Mouse (Mus musculus): Measurements from ENCODE around the gene Ppp1r1c. TPM values are rescaled to one million over a fixed set of nuclear protein-coding genes. Genes with fewer than 3 reads are reported as not detected.

Ppp1r1c gene
- polyA plus RNA-seq, 1 experiment = not detected

DNA sequence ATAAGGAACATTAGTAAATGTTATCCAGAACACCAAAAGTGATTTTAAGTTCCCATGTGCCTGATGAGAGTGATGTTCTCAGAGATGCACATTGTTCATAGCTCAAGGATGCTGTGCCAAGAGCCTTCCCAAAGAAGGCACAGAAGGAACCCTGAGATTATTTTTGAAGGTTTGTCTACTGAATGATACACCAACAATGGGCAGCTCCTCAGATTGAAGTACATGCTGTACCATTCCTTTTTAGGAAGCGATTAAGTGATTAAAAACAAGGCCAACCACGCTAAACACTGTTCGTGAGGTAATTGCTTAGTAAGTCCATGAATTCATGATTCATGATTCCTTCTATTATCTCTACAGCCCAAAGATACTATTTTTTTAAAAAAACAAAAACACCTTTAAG, 32.3 kb upstream of the Ppp1r1c start:
- Histone ChIP-seq H3K27ac (ENCODE audit: insufficient read depth, low read length) (no peak overlapping the region), H3K4me1 (ENCODE audit: control insufficient read depth, insufficient read depth, low read length) (no peaks in the 10 kb centered on the region), H3K9me3 (replicated peaks; ENCODE audit: control insufficient read depth, insufficient read depth, low read length, poor library complexity, severe bottlenecking) (no peaks in the 10 kb centered on the region), H3K36me3 (ENCODE audit: control insufficient read depth, insufficient read depth, low read length, poor library complexity, severe bottlenecking) (0 out of 2 replicates have a peak, but pooled peaks cover 3% of the 10 kb centered on the region), H3K4me3 (ENCODE audit: low read depth, low read length) (no peak overlapping the region), H3K9ac (ENCODE audit: low read depth, poor library complexity, severe bottlenecking) (no peak overlapping the region), H3K27me3 (ENCODE audit: control insufficient read depth, insufficient read depth, low read length, poor library complexity, severe bottlenecking) (no peaks in the 10 kb centered on the region)
- TF ChIP-seq CTCF (IDR thresholded peaks at IDR 0.05; ENCODE audit: low read depth, low read length) = no peak
- no peak for TF ChIP-seq EP300 (IDR thresholded peaks at IDR 0.05; ENCODE audit: insufficient read depth, low read depth, low read length)
- no peak for TF ChIP-seq POLR2A (IDR thresholded peaks at IDR 0.05; ENCODE audit: insufficient read depth, low read length)

DNA sequence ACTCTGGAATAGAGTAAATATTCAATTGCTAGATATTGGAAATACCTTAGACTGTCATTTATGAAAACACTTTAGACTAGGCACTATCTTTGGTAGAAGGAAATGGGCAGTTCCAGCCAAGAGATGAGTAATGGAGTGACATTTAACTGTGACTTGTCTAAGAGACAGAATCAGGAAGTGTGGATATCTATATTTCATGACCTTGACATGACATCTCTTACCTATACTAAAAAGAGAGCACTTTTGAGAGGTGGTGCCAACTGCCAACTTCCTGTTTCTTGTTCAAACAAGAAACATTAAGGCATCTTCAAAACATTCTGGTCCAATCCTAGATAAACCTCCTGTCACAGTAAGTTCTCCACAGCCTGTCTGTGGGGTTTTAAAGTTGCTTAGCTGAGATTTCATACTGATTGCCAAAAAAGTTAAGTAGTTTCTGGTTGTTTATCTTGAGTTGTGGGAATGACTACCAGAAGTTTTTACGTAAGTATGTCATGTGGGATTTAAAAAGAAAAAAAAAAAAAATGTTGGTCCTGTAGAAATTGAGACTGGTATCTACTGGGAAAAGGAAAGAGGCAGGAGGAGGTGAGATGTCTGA, 29.8 kb upstream of the Ppp1r1c start:
- Histone ChIP-seq H3K9me3 (replicated peaks; ENCODE audit: control insufficient read depth, insufficient read depth, low read length, poor library complexity, severe bottlenecking) (no peaks in the 10 kb centered on the region), H3K27ac (ENCODE audit: insufficient read depth, low read length) (no peak overlapping the region), H3K27me3 (ENCODE audit: control insufficient read depth, insufficient read depth, low read length, poor library complexity, severe bottlenecking) (no peaks in the 10 kb centered on the region), H3K4me3 (ENCODE audit: low read depth, low read length) (no peak overlapping the region), H3K4me1 (ENCODE audit: control insufficient read depth, insufficient read depth, low read length) (no peaks in the 10 kb centered on the region), H3K36me3 (ENCODE audit: control insufficient read depth, insufficient read depth, low read length, poor library complexity, severe bottlenecking) (no peaks in the 10 kb centered on the region), H3K9ac (ENCODE audit: low read depth, poor library complexity, severe bottlenecking) (no peak overlapping the region)
- no peak for TF ChIP-seq POLR2A (IDR thresholded peaks at IDR 0.05; ENCODE audit: insufficient read depth, low read length)

DNA sequence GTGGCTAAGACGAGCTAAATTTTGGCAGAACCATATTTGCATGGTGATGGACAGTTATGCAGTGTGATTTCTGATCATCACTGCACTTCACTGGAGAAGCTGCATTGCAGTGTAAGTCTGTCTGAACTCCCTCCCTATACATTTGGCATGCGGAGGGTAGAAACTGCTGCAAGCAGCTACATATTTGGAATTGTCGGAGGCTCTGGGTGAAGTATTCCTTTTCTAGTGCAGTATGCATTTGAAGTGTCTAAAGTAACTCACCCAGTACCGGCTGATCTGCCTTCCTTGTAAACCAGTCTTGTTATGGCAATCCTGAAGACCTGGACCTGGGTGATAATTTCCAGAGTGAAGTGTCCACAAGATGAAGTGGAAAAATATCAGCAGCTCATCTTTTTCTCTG, 25.9 kb upstream of the Ppp1r1c start:
- Histone ChIP-seq H3K9ac (ENCODE audit: low read depth, poor library complexity, severe bottlenecking) (no peak overlapping the region), H3K27ac (ENCODE audit: insufficient read depth, low read length) (no peak overlapping the region), H3K4me3 (ENCODE audit: low read depth, low read length) (no peak overlapping the region), H3K4me1 (ENCODE audit: control insufficient read depth, insufficient read depth, low read length) (no peaks in the 10 kb centered on the region), H3K27me3 (ENCODE audit: control insufficient read depth, insufficient read depth, low read length, poor library complexity, severe bottlenecking) (no peaks in the 10 kb centered on the region), H3K9me3 (replicated peaks; ENCODE audit: control insufficient read depth, insufficient read depth, low read length, poor library complexity, severe bottlenecking) (no peaks in the 10 kb centered on the region), H3K36me3 (ENCODE audit: control insufficient read depth, insufficient read depth, low read length, poor library complexity, severe bottlenecking) (no peaks in the 10 kb centered on the region)
- TF ChIP-seq CTCF (IDR thresholded peaks at IDR 0.05; ENCODE audit: low read depth, low read length) (no peak), POLR2A (IDR thresholded peaks at IDR 0.05; ENCODE audit: insufficient read depth, low read length) (no peak), EP300 (IDR thresholded peaks at IDR 0.05; ENCODE audit: insufficient read depth, low read depth, low read length) (no peak)

- no peak overlapping the region for H3K9ac ChIP-seq (ENCODE audit: low read depth, poor library complexity, severe bottlenecking)
- no peaks in the 10 kb centered on the region for H3K27me3 ChIP-seq (ENCODE audit: control insufficient read depth, insufficient read depth, low read length, poor library complexity, severe bottlenecking)
- no peaks in the 10 kb centered on the region for H3K36me3 ChIP-seq (ENCODE audit: control insufficient read depth, insufficient read depth, low read length, poor library complexity, severe bottlenecking)
- no peak for TF ChIP-seq CTCF (IDR thresholded peaks at IDR 0.05; ENCODE audit: low read depth, low read length)
- TF ChIP-seq EP300 (IDR thresholded peaks at IDR 0.05; ENCODE audit: insufficient read depth, low read depth, low read length) = no peak
- TF ChIP-seq POLR2A (IDR thresholded peaks at IDR 0.05; ENCODE audit: insufficient read depth, low read length) = no peak
- no peaks in the 10 kb centered on the region for H3K4me1 ChIP-seq (ENCODE audit: control insufficient read depth, insufficient read depth, low read length)
- H3K9me3 ChIP-seq (replicated peaks; ENCODE audit: control insufficient read depth, insufficient read depth, low read length, poor library complexity, severe bottlenecking) = no peaks in the 10 kb centered on the region
- H3K27ac ChIP-seq (ENCODE audit: insufficient read depth, low read length) = no peak overlapping the region
- no peak overlapping the region for H3K4me3 ChIP-seq (ENCODE audit: low read depth, low read length)
Measured at GRCm38 (mm10) chr2:79683258-79683657, 24.3 kb upstream of the Ppp1r1c start.

- Histone ChIP-seq H3K9me3 (replicated peaks; ENCODE audit: control insufficient read depth, insufficient read depth, low read length, poor library complexity, severe bottlenecking) (no peaks in the 10 kb centered on the region), H3K27ac (ENCODE audit: insufficient read depth, low read length) (no peak overlapping the region), H3K36me3 (ENCODE audit: control insufficient read depth, insufficient read depth, low read length, poor library complexity, severe bottlenecking) (no peaks in the 10 kb centered on the region), H3K4me3 (ENCODE audit: low read depth, low read length) (no peak overlapping the region), H3K4me1 (ENCODE audit: control insufficient read depth, insufficient read depth, low read length) (no peaks in the 10 kb centered on the region), H3K9ac (ENCODE audit: low read depth, poor library complexity, severe bottlenecking) (no peak overlapping the region), H3K27me3 (ENCODE audit: control insufficient read depth, insufficient read depth, low read length, poor library complexity, severe bottlenecking) (no peaks in the 10 kb centered on the region)
- TF ChIP-seq POLR2A (IDR thresholded peaks at IDR 0.05; ENCODE audit: insufficient read depth, low read length) (no peak), CTCF (IDR thresholded peaks at IDR 0.05; ENCODE audit: low read depth, low read length) (no peak), EP300 (IDR thresholded peaks at IDR 0.05; ENCODE audit: insufficient read depth, low read depth, low read length) (no peak)
Measured at GRCm38 (mm10) chr2:79690838-79691237, 16.7 kb upstream of the Ppp1r1c start.

DNA sequence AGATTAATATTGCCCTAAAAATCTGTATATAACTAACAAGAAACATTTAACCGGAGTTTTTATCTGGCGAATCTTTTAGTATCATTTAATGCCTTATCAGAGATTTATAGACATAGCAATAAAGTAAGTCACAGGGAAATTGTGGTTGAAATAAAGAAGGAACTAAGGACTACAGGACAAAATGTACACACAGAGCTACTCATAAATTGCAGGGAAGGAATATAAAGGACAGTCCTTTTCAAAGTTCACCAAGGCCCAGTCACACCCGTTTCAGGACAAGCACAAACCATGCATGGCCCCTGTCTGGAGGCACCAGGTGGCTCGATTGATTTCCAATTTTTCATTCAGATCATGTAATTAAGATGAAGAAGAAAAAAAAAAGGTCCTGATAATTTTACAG, 12.4 kb upstream of the Ppp1r1c start:
- no peaks in the 10 kb centered on the region for H3K4me1 ChIP-seq (ENCODE audit: control insufficient read depth, insufficient read depth, low read length)
- H3K9me3 ChIP-seq (replicated peaks; ENCODE audit: control insufficient read depth, insufficient read depth, low read length, poor library complexity, severe bottlenecking) = no peaks in the 10 kb centered on the region
- no peak overlapping the region for H3K4me3 ChIP-seq (ENCODE audit: low read depth, low read length)
- no peak overlapping the region for H3K27ac ChIP-seq (ENCODE audit: insufficient read depth, low read length)
- H3K27me3 ChIP-seq (ENCODE audit: control insufficient read depth, insufficient read depth, low read length, poor library complexity, severe bottlenecking) = no peaks in the 10 kb centered on the region
- no peak for TF ChIP-seq POLR2A (IDR thresholded peaks at IDR 0.05; ENCODE audit: insufficient read depth, low read length)
- TF ChIP-seq EP300 (IDR thresholded peaks at IDR 0.05; ENCODE audit: insufficient read depth, low read depth, low read length) = no peak
- TF ChIP-seq CTCF (IDR thresholded peaks at IDR 0.05; ENCODE audit: low read depth, low read length) = no peak
- no peaks in the 10 kb centered on the region for H3K36me3 ChIP-seq (ENCODE audit: control insufficient read depth, insufficient read depth, low read length, poor library complexity, severe bottlenecking)
- H3K9ac ChIP-seq (ENCODE audit: low read depth, poor library complexity, severe bottlenecking) = no peak overlapping the region
